Mouse (Mus musculus): ENCODE measurements around the gene Srd5a2. TPM values are rescaled to one million over a fixed set of nuclear protein-coding genes. Genes with fewer than 3 reads are reported as not detected.
A peak's percentile ranks its signal among the peaks of the same experiment; 100 is the strongest.

Srd5a2 gene
- polyA plus RNA-seq, 1 experiment = not detected

- TF ChIP-seq CTCF (IDR thresholded peaks at IDR 0.05; ENCODE audit: low read depth, low read length) = no peak
- no peak for TF ChIP-seq POLR2A (IDR thresholded peaks at IDR 0.05; ENCODE audit: borderline replicate concordance, low read depth, low read length)
- H3K27ac ChIP-seq (ENCODE audit: insufficient read depth, low read depth, low read length) = no peak overlapping the region
- 0 out of 2 replicates have a peak, but pooled peaks cover 5% of the 10 kb centered on the region for H3K4me1 ChIP-seq (ENCODE audit: control insufficient read depth, insufficient read depth, low read length)
- no peak overlapping the region for H3K4me3 ChIP-seq (ENCODE audit: insufficient read depth, low read length)
These were observed 4.0 kb downstream of the Srd5a2 start for GRCm38 (mm10) chr17:74043754-74044153.

GRCm38 (mm10) chr17:74020526-74021203, 27.1 kb downstream of the Srd5a2 start:
- H3K4me3 ChIP-seq (ENCODE audit: insufficient read depth, low read length) = no peak overlapping the region
- TF ChIP-seq POLR2A (IDR thresholded peaks at IDR 0.05; ENCODE audit: borderline replicate concordance, low read depth, low read length) = no peak
- peak; percentile 92 for TF ChIP-seq CTCF (IDR thresholded peaks at IDR 0.05; ENCODE audit: low read depth, low read length)
- H3K4me1 ChIP-seq (ENCODE audit: control insufficient read depth, insufficient read depth, low read length) = peaks cover 29% of the 10 kb centered on the region
- no peak overlapping the region for H3K27ac ChIP-seq (ENCODE audit: insufficient read depth, low read depth, low read length)

GRCm38 (mm10) chr17:74018281-74018680, 29.4 kb downstream of the Srd5a2 start:
- peaks cover 29% of the 10 kb centered on the region for H3K4me1 ChIP-seq (ENCODE audit: control insufficient read depth, insufficient read depth, low read length)
- H3K4me3 ChIP-seq (ENCODE audit: insufficient read depth, low read length) = no peak overlapping the region
- peak overlapping the region; percentile 91 for H3K27ac ChIP-seq (ENCODE audit: insufficient read depth, low read depth, low read length)
- TF ChIP-seq CTCF (IDR thresholded peaks at IDR 0.05; ENCODE audit: low read depth, low read length) (no peak), POLR2A (IDR thresholded peaks at IDR 0.05; ENCODE audit: borderline replicate concordance, low read depth, low read length) (no peak)

GRCm38 (mm10) chr17:74017649-74018048, 30.1 kb downstream of the Srd5a2 start:
- no peak overlapping the region for H3K4me3 ChIP-seq (ENCODE audit: insufficient read depth, low read length)
- peak overlapping the region; percentile 91 for H3K27ac ChIP-seq (ENCODE audit: insufficient read depth, low read depth, low read length)
- peaks cover 29% of the 10 kb centered on the region for H3K4me1 ChIP-seq (ENCODE audit: control insufficient read depth, insufficient read depth, low read length)
- TF ChIP-seq CTCF (IDR thresholded peaks at IDR 0.05; ENCODE audit: low read depth, low read length) = no peak

GRCm38 (mm10) chr17:74015128-74015527, 32.6 kb downstream of the Srd5a2 start:
- Histone ChIP-seq H3K4me3 (ENCODE audit: insufficient read depth, low read length) (no peak overlapping the region), H3K27ac (ENCODE audit: insufficient read depth, low read depth, low read length) (no peak overlapping the region), H3K4me1 (ENCODE audit: control insufficient read depth, insufficient read depth, low read length) (peaks cover 26% of the 10 kb centered on the region)
- no peak for TF ChIP-seq POLR2A (IDR thresholded peaks at IDR 0.05; ENCODE audit: borderline replicate concordance, low read depth, low read length)
- TF ChIP-seq CTCF (IDR thresholded peaks at IDR 0.05; ENCODE audit: low read depth, low read length) = no peak

- no peak overlapping the region for H3K27ac ChIP-seq (ENCODE audit: insufficient read depth, low read depth, low read length)
- H3K4me3 ChIP-seq (ENCODE audit: insufficient read depth, low read length) = no peak overlapping the region
- H3K4me1 ChIP-seq (ENCODE audit: control insufficient read depth, insufficient read depth, low read length) = no peaks in the 10 kb centered on the region
- TF ChIP-seq POLR2A (IDR thresholded peaks at IDR 0.05; ENCODE audit: borderline replicate concordance, low read depth, low read length) = no peak
- no peak for TF ChIP-seq CTCF (IDR thresholded peaks at IDR 0.05; ENCODE audit: low read depth, low read length)
These were observed 39.0 kb downstream of the Srd5a2 start for GRCm38 (mm10) chr17:74008680-74009079.

GRCm38 (mm10) chr17:74007001-74007400, 40.7 kb downstream of the Srd5a2 start:
- TF ChIP-seq CTCF (IDR thresholded peaks at IDR 0.05; ENCODE audit: low read depth, low read length) (no peak), POLR2A (IDR thresholded peaks at IDR 0.05; ENCODE audit: borderline replicate concordance, low read depth, low read length) (no peak)
- H3K4me3 ChIP-seq (ENCODE audit: insufficient read depth, low read length) = no peak overlapping the region

GRCm38 (mm10) chr17:74002396-74002795, 45.3 kb downstream of the Srd5a2 start:
- TF ChIP-seq POLR2A (IDR thresholded peaks at IDR 0.05; ENCODE audit: borderline replicate concordance, low read depth, low read length) (no peak), CTCF (IDR thresholded peaks at IDR 0.05; ENCODE audit: low read depth, low read length) (no peak)
- Histone ChIP-seq H3K4me1 (ENCODE audit: control insufficient read depth, insufficient read depth, low read length) (no peaks in the 10 kb centered on the region), H3K4me3 (ENCODE audit: insufficient read depth, low read length) (no peak overlapping the region), H3K27ac (ENCODE audit: insufficient read depth, low read depth, low read length) (no peak overlapping the region)

More at GRCm38 (mm10) chr17:74007001-74007400, 40.7 kb downstream of the Srd5a2 start:
- Histone ChIP-seq H3K4me1 (ENCODE audit: control insufficient read depth, insufficient read depth, low read length) (no peaks in the 10 kb centered on the region), H3K27ac (ENCODE audit: insufficient read depth, low read depth, low read length) (no peak overlapping the region)

DNA sequence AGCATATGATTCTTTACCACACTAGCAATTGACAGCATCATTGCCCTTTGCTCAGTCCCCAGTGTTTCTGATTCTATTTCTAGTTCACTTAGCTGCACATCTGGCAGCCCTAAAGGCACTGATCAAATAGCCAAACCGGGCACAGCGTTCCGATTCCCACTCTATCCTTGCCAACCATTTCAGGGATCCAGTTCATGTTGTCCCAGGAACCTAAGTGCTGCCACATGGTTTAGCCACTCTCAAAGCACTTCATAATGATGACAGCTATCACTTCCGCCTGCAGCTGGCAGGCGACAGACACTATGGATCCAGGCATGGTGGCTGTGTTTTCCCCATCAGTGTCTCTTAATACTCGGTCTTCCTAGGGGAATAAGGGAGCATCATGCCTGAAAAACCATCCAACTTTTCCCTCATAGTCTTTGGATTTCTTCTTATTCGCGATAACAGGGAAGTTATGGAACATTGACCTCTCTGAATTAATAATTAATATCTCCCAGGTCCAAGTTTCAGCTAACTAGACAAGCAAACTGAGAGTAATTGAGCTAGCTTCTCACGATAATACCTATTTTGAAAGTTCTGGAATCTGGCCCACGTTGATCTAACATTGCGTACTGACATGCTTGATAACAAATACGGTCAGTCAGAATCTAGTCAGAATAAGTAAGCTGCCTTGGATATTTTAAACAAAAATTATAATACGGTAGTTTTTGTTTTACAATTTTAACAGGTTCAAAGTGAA, 51.6 kb downstream of the Srd5a2 start:
- Histone ChIP-seq H3K27ac (ENCODE audit: insufficient read depth, low read depth, low read length) (no peak overlapping the region), H3K4me3 (ENCODE audit: insufficient read depth, low read length) (no peak overlapping the region), H3K4me1 (ENCODE audit: control insufficient read depth, insufficient read depth, low read length) (no peaks in the 10 kb centered on the region)
- no peak for TF ChIP-seq POLR2A (IDR thresholded peaks at IDR 0.05; ENCODE audit: borderline replicate concordance, low read depth, low read length)
- no peak for TF ChIP-seq CTCF (IDR thresholded peaks at IDR 0.05; ENCODE audit: low read depth, low read length)

- H3K4me3 ChIP-seq (ENCODE audit: insufficient read depth, low read length) = no peak overlapping the region
- no peak overlapping the region for H3K27ac ChIP-seq (ENCODE audit: insufficient read depth, low read depth, low read length)
These were observed 56.5 kb downstream of the Srd5a2 start for GRCm38 (mm10) chr17:73991264-73991663.

More at GRCm38 (mm10) chr17:73991264-73991663, 56.5 kb downstream of the Srd5a2 start:
- peaks cover 9% of the 10 kb centered on the region for H3K4me1 ChIP-seq (ENCODE audit: control insufficient read depth, insufficient read depth, low read length)
- TF ChIP-seq POLR2A (IDR thresholded peaks at IDR 0.05; ENCODE audit: borderline replicate concordance, low read depth, low read length) = no peak
- no peak for TF ChIP-seq CTCF (IDR thresholded peaks at IDR 0.05; ENCODE audit: low read depth, low read length)

All from bone marrow macrophage, adult 2 months (primary cell).